Mouse (Mus musculus): ENCODE data around the gene Rem2.

Gene Rem2

GRCm38 (mm10) chr14:54443712-54444618 lies 31.9 kb upstream of the Rem2 start:
- no peak for DNase-seq

DNA sequence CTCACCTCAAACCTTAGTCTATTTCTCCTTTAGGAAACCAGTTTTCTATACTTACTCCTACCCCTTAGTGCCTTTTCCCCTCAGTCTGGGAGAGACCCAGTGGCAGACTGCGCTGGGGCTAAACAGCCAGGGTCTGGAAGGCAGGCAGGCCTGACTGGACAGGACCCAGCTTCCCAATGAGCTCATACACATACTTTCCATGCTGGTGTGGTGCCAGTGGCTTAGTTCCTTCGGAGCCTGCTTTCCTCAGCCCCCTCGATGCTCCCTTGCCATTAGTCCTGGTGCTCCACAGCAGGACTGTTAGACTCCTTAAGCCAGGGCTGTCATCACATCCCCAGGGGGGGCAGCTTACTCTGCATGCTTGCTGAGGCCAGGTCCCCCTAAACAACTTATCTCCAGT lies 30.4 kb upstream of the Rem2 start:
- DNase-seq = no peak

GRCm38 (mm10) chr14:54453566-54453965 lies 22.3 kb upstream of the Rem2 start:
- DNase-seq = no peak

- DNase-seq = no peak
Measured at GRCm38 (mm10) chr14:54454669-54455528, 21.0 kb upstream of the Rem2 start.

- no peak for DNase-seq
Measured at GRCm38 (mm10) chr14:54457907-54458569, 17.9 kb upstream of the Rem2 start.

- DNase-seq = no peak
Measured at GRCm38 (mm10) chr14:54462146-54462545, 13.8 kb upstream of the Rem2 start.

- DNase-seq = no peak
Measured at GRCm38 (mm10) chr14:54463108-54463958, 12.6 kb upstream of the Rem2 start.

- DNase-seq = peak; percentile 87
Measured at GRCm38 (mm10) chr14:54463959-54464292, 12.0 kb upstream of the Rem2 start, which contains the start of gene Lrp10. TSS of gene Lrp10 (plus strand) at chr14:54464137.

DNA sequence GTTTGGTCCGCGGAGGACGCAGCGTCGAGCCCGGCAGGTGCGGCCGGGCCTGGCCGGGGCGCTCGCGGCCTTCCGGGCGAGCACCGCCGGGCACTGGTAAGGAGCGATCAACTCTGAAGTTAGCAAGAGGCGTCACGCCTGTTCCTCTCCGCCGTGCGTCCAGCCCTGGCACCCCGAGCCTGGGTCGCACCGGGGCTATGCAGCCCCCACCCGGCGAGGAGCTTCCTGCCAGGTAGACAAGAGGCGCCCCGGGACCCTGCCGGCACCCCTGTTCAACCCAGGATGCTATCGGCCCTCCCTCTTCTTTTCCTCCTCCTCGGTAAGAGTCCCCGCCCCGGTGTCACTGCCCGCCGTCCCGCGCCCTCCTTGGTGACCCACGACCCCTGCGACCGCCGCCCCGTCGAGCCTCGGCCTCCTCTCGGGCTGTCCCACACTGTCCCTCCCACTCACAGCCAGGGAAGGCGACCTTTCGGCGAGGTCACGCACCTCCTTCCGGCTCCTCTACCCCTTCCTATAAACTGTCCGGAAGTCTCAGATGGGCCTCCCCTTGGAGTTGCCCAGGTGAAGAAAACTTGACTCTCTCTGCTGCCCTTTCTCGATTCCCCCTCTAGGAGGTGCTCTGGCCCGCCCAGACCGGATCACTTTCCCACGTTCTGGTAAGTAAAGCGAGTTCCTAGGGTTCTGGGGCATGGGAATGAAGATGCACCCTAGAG lies 11.5 kb upstream of the Rem2 start:
- DNase-seq = peak; percentile 17

- no peak for DNase-seq
Measured at GRCm38 (mm10) chr14:54471467-54471866, 4.4 kb upstream of the Rem2 start.

DNA sequence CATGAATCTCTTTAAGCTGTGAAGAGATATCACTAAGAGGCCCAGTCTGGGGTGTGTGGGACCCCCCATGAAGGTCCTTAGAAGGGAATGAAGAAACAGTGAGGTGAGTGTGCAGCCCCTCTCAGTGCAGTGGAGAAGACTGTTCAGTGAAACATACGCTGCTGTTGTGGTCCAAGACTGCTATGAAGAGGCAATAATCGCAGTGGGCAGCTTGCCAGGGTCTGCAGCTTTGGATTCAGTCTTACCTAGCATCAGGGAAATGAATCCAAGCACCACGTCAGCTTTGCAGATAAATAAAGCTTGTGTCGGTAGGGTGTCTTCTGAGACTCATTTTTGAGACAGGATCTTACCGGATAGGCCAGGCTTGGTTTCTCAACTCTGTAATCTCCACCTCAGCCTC lies 3.2 kb upstream of the Rem2 start:
- no peak for DNase-seq

DNA sequence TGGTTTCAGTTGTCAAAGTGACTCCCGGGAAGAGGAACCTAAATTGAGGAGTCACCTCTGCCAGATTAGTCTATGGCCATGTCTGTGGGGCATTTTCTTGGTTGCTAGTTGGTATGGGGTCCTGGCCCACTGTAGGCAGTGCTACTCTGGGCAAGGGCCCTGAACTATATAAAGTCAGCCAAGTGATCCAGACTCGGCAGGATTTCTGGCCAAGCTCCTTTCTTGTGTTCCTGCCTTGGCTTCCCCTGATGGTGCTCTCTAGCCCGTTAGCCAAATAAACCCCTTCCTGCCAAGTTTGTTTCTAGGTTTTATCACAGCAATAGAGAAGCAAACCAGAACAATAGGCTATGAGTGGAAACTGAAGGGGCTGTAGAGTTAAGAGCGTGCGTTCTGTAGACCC lies 1.2 kb upstream of the Rem2 start:
- DNase-seq = no peak

GRCm38 (mm10) chr14:54477172-54477909 lies 1.4 kb downstream of the Rem2 start:
- no peak for DNase-seq

- no peak for DNase-seq
Measured at GRCm38 (mm10) chr14:54479451-54479920, 3.6 kb downstream of the Rem2 start.

DNA sequence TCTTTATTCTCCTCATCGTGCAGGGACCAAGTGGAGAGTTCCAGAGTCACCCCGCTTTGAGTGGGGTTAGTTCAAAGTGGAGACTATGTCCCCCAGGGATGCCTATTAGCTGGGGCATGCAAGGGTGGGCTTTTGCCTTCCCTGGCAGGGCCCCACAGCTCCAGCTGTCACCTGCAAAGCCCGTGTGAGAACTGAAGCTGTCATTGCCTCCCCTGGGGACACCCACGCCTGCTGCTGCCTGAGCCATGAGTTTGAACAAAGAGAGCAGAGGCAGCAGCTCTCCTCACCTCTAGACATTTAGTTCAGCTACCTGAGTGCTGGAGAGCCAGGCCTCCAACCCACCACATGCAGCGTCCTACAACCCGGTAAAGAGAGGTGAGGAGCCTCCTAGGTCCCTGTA lies 4.8 kb downstream of the Rem2 start:
- DNase-seq = no peak

- DNase-seq = no peak
Measured at GRCm38 (mm10) chr14:54481402-54481801, 5.5 kb downstream of the Rem2 start.

DNA sequence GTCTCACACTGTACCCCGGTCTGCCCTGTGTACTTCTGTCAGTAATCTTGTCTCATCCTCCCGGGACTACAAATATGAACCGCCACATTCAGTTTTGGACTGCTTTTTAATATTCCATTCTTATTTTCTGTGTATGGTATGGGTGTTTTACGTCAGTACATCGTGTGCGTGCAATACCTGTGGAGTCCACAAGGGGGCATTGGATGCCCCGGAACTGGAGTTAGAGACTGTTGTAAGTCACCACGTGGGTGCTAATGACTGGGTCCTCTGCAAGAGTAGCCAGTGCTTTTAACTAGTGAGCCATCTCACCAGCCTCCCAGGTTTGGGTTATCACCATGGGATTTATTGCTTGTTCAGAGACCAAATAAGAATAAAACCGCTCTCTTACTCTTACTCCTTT lies 6.6 kb downstream of the Rem2 start:
- no peak for DNase-seq

- no peak for DNase-seq
Measured at GRCm38 (mm10) chr14:54485899-54486298, 10.0 kb downstream of the Rem2 start.

- no peak for DNase-seq
Measured at GRCm38 (mm10) chr14:54487732-54488131, 11.8 kb downstream of the Rem2 start.

DNA sequence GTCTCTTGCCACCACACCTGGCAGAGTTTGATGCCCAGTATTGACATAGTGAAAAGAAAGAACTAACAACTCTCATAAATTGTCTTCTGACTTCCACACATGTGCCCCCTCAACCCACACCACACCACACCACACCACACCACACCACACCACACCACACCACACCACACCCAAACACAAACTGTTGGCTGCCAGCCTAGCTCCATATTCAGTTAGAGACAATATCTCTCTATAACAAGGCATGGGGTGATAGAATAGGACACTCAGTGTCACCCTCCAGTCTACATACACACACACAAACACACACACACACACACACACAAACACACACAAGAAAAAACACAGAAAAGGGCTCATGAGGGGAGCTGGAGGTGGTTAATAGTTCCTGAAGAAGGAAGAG lies 12.4 kb downstream of the Rem2 start:
- DNase-seq = no peak

Data from right cerebral cortex, postnatal 25 days (tissue).